Mouse (Mus musculus) T-helper 1 cell (primary cell): ENCODE results near the gene Vmn2r86.
"Not testable (repeated sequence)": the region's sequence is repeated elsewhere in the genome, so short reads cannot be mapped to it uniquely, and the experiment has no call there.

Experiments used
- in situ Hi-C: fragments of 300-600 bp; cut with MboI, MseI; formaldehyde crosslinking; loops from one replicate; pipeline ENCODE4 v1.15.1; 2025; ENCODE audit warnings: high pct_unique_total_duplicates

The Vmn2r86 gene

GRCm38 (mm10) chr10:130455950-130456349 is at the start of gene Vmn2r86:
Gene Vmn2r86 (minus strand): TSS chr10:130456050.
- in situ Hi-C loops, result not testable (repeated sequence)

GRCm38 (mm10) chr10:130497296-130497695 is 41.4 kb upstream of the Vmn2r86 start, which contains the start of gene Vmn2r87:
Gene Vmn2r87 (minus strand): TSS chr10:130497396.
- in situ Hi-C loops, result no loop called here

- in situ Hi-C loops, result no loop called here
Observed at GRCm38 (mm10) chr10:130470311-130470760, 14.5 kb upstream of the Vmn2r86 start.

- in situ Hi-C loops, result no loop called here
Observed at GRCm38 (mm10) chr10:130444776-130445175, 11.1 kb downstream of the Vmn2r86 start.

GRCm38 (mm10) chr10:130434185-130434898 is 21.5 kb downstream of the Vmn2r86 start:
- in situ Hi-C loops, result not testable (repeated sequence)

GRCm38 (mm10) chr10:130429603-130430002 is 26.2 kb downstream of the Vmn2r86 start, which contains the start of gene Vmn2r85:
Gene Vmn2r85 (minus strand): TSS chr10:130429703.
- in situ Hi-C loops, result not testable (repeated sequence)

GRCm38 (mm10) chr10:130422368-130422767 is 33.5 kb downstream of the Vmn2r86 start:
- in situ Hi-C loops, result not testable (repeated sequence)

- in situ Hi-C loops, result no loop called here
Observed at GRCm38 (mm10) chr10:130420401-130420800, 35.4 kb downstream of the Vmn2r86 start.

GRCm38 (mm10) chr10:130419954-130420353 is 35.9 kb downstream of the Vmn2r86 start:
- in situ Hi-C loops, result not testable (repeated sequence)

- in situ Hi-C loops, result not testable (repeated sequence)
Observed at GRCm38 (mm10) chr10:130416352-130416751, 39.5 kb downstream of the Vmn2r86 start.

GRCm38 (mm10) chr10:130412167-130412698 is 43.6 kb downstream of the Vmn2r86 start:
- in situ Hi-C loops, result not testable (repeated sequence)

- in situ Hi-C loops, result no loop called here
Observed at GRCm38 (mm10) chr10:130394232-130394631, 61.6 kb downstream of the Vmn2r86 start, which contains the start of gene Vmn2r84. Gene Vmn2r84 (minus strand): TSS chr10:130394332.
